Mouse (Mus musculus): Measurements from ENCODE around the gene Trp53. TPM values are rescaled to one million over a fixed set of nuclear protein-coding genes. Genes with fewer than 3 reads are reported as not detected.
"Not testable (repeated sequence)": the region's sequence is repeated elsewhere in the genome, so short reads cannot be mapped to it uniquely, and the experiment has no call there.

Trp53 gene
- polyA plus RNA-seq, 1 experiment from 2014 or later: 120 TPM

GRCm38 (mm10) chr11:69620394-69621081, 40.4 kb downstream of the Trp53 start:
- WGBS: 87% methylated on average over 7 of the region's 7 CpGs
- no peak overlapping the region for H3K9ac ChIP-seq
- H3K36me3 ChIP-seq (replicated peaks): no peaks in the 10 kb centered on the region
- H3K27ac ChIP-seq: no peak overlapping the region
- H3K4me2 ChIP-seq: no peak overlapping the region
- no peaks in the 10 kb centered on the region for H3K9me3 ChIP-seq
- peaks cover 4% of the 10 kb centered on the region; the same call in 1 of the 2 replicates for H3K27me3 ChIP-seq
- no peak overlapping the region for H3K4me3 ChIP-seq (replicated peaks)
- H3K4me1 ChIP-seq: peaks cover 15% of the 10 kb centered on the region
- no peak for ATAC-seq (ENCODE audit: low FRiP score)

GRCm38 (mm10) chr11:69621571-69622268, 41.6 kb downstream of the Trp53 start, which contains the start of gene Sat2:
Gene Sat2, plus strand, starts transcription at chr11:69622024.
- Histone ChIP-seq H3K9me3 (no peaks in the 10 kb centered on the region), H3K27ac (peak within 1 kb of the TSS; percentile 59; the same call in 1 of the 2 replicates), H3K4me3 (replicated peaks) (peak within 1 kb of the TSS; percentile 47), H3K9ac (peak within 1 kb of the TSS; percentile 73), H3K27me3 (no peaks in the 10 kb centered on the region), H3K4me2 (peak within 1 kb of the TSS; percentile 73), H3K4me1 (peaks cover 15% of the 10 kb centered on the region), H3K36me3 (replicated peaks) (no peaks in the 10 kb centered on the region)
- ATAC-seq (ENCODE audit: low FRiP score): peak; percentile 85
- under 1% methylated on average over 20 of the region's 20 CpGs for WGBS

GRCm38 (mm10) chr11:69622406-69622805, 42.2 kb downstream of the Trp53 start:
- 42% methylated on average over 6 of the region's 6 CpGs for WGBS
- H3K27ac ChIP-seq: peak overlapping the region; percentile 59; the same call in 1 of the 2 replicates

GRCm38 (mm10) chr11:69623006-69623405, 42.8 kb downstream of the Trp53 start:
- H3K9me3 ChIP-seq: no peaks in the 10 kb centered on the region
- peaks cover 15% of the 10 kb centered on the region for H3K4me1 ChIP-seq
- H3K9ac ChIP-seq: no peak overlapping the region
- H3K27ac ChIP-seq: no peak overlapping the region
- ATAC-seq (ENCODE audit: low FRiP score): no peak
- H3K36me3 ChIP-seq (replicated peaks): no peaks in the 10 kb centered on the region
- H3K27me3 ChIP-seq: no peaks in the 10 kb centered on the region
- no peak overlapping the region for H3K4me3 ChIP-seq (replicated peaks)
- 73% methylated on average over 4 of the region's 4 CpGs for WGBS
- peak overlapping the region; percentile 73; the same call in 1 of the 2 replicates for H3K4me2 ChIP-seq

More at GRCm38 (mm10) chr11:69622406-69622805, 42.2 kb downstream of the Trp53 start:
- H3K36me3 ChIP-seq (replicated peaks): no peaks in the 10 kb centered on the region
- H3K9ac ChIP-seq: peak overlapping the region; percentile 73
- no peaks in the 10 kb centered on the region for H3K9me3 ChIP-seq
- peak overlapping the region; percentile 47 for H3K4me3 ChIP-seq (replicated peaks)
- H3K27me3 ChIP-seq: no peaks in the 10 kb centered on the region
- peaks cover 15% of the 10 kb centered on the region for H3K4me1 ChIP-seq
- H3K4me2 ChIP-seq: peak overlapping the region; percentile 73
- peak; percentile 28; the same call in 1 of the 2 replicates for ATAC-seq (ENCODE audit: low FRiP score)

- peaks cover 15% of the 10 kb centered on the region for H3K4me1 ChIP-seq
- 75% methylated on average over 2 of the region's 2 CpGs for WGBS
- not testable (repeated sequence) for H3K9ac ChIP-seq; H3K27me3 ChIP-seq; H3K9me3 ChIP-seq; H3K4me2 ChIP-seq; H3K4me3 ChIP-seq (replicated peaks); ATAC-seq (ENCODE audit: low FRiP score); H3K36me3 ChIP-seq (replicated peaks); H3K27ac ChIP-seq
Measured at GRCm38 (mm10) chr11:69624339-69624738, 44.2 kb downstream of the Trp53 start.

GRCm38 (mm10) chr11:69628286-69628685, 48.1 kb downstream of the Trp53 start:
- 39% methylated on average over 6 of the region's 6 CpGs for WGBS
- no peak for ATAC-seq (ENCODE audit: low FRiP score)
- Histone ChIP-seq H3K27me3 (no peaks in the 10 kb centered on the region), H3K36me3 (replicated peaks) (no peaks in the 10 kb centered on the region), H3K4me2 (no peak overlapping the region), H3K9ac (no peak overlapping the region), H3K9me3 (no peaks in the 10 kb centered on the region), H3K27ac (no peak overlapping the region), H3K4me3 (replicated peaks) (no peak overlapping the region), H3K4me1 (no peaks in the 10 kb centered on the region)

- Histone ChIP-seq H3K36me3 (replicated peaks) (no peaks in the 10 kb centered on the region), H3K27ac (no peak overlapping the region), H3K27me3 (no peaks in the 10 kb centered on the region), H3K9me3 (no peaks in the 10 kb centered on the region), H3K4me2 (no peak overlapping the region), H3K4me3 (replicated peaks) (no peak overlapping the region), H3K4me1 (peaks cover 12% of the 10 kb centered on the region), H3K9ac (no peak overlapping the region)
- 63% methylated on average over 1 of the region's 1 CpGs for WGBS
- no peak for ATAC-seq (ENCODE audit: low FRiP score)
Measured at GRCm38 (mm10) chr11:69629802-69630201, 49.6 kb downstream of the Trp53 start.

GRCm38 (mm10) chr11:69632284-69633089, 52.3 kb downstream of the Trp53 start, which contains the start of gene Fxr2:
Gene Fxr2, plus strand, starts transcription at chr11:69632990.
- under 1% methylated on average over 33 of the region's 56 CpGs for WGBS
- Histone ChIP-seq H3K4me3 (replicated peaks) (peak within 1 kb of the TSS; percentile 99), H3K27me3 (no peaks in the 10 kb centered on the region), H3K27ac (peak within 1 kb of the TSS; percentile 98), H3K9ac (peak within 1 kb of the TSS; percentile 100), H3K36me3 (replicated peaks) (peaks cover 10% of the 10 kb centered on the region), H3K4me2 (peak within 1 kb of the TSS; percentile 60), H3K9me3 (no peaks in the 10 kb centered on the region), H3K4me1 (peaks cover 25% of the 10 kb centered on the region)
- peak; percentile 97 for ATAC-seq (ENCODE audit: low FRiP score)

- Histone ChIP-seq H3K4me2 (peak overlapping the region; percentile 60), H3K36me3 (replicated peaks) (peaks cover 14% of the 10 kb centered on the region), H3K9me3 (no peaks in the 10 kb centered on the region), H3K4me1 (peaks cover 25% of the 10 kb centered on the region), H3K27ac (peak overlapping the region; percentile 98), H3K9ac (peak overlapping the region; percentile 100), H3K4me3 (replicated peaks) (peak overlapping the region; percentile 99), H3K27me3 (no peaks in the 10 kb centered on the region)
- under 1% methylated on average over 39 of the region's 50 CpGs for whole genome bisulfite sequencing
- peak; percentile 71 for ATAC-seq (ENCODE audit: low FRiP score)
Measured at GRCm38 (mm10) chr11:69633128-69633866, 53.1 kb downstream of the Trp53 start.

GRCm38 (mm10) chr11:69635471-69635870, 55.3 kb downstream of the Trp53 start:
- 92% methylated on average over 3 of the region's 3 CpGs for WGBS
- H3K4me3 ChIP-seq (replicated peaks): no peak overlapping the region
- no peaks in the 10 kb centered on the region for H3K27me3 ChIP-seq
- no peak for ATAC-seq (ENCODE audit: low FRiP score)
- peaks cover 25% of the 10 kb centered on the region for H3K4me1 ChIP-seq
- H3K9me3 ChIP-seq: no peaks in the 10 kb centered on the region
- peaks cover 30% of the 10 kb centered on the region for H3K36me3 ChIP-seq (replicated peaks)
- peak overlapping the region; percentile 60 for H3K4me2 ChIP-seq
- H3K9ac ChIP-seq: no peak overlapping the region; the same call in 1 of the 2 replicates
- H3K27ac ChIP-seq: no peak overlapping the region

All from forebrain, embryonic 12.5 days (tissue).